Mouse (Mus musculus) stomach, embryonic 16.5 days (tissue): ENCODE measurements around the gene 1700020L24Rik. TPM values are rescaled to one million over a fixed set of nuclear protein-coding genes. Genes with fewer than 3 reads are reported as not detected.

Source experiments
- ATAC-seq: fragments of 200-750 bp; cut with Nextera tagmentation; 2 replicates; pipeline ENCODE4 v1.8.0; 2017; ENCODE audit warnings: moderate number of reproducible peaks, moderate TSS enrichment; ENCODE audit not compliant: insufficient read depth, low FRiP score
- H3K27ac ChIP-seq: fragments of 300-500 bp; sonication (generic); 2 replicates; pipeline ENCODE4 v1.5.1; 2014; ENCODE audit warnings: low read length
- H3K27me3 ChIP-seq: fragments of 300-500 bp; sonication (generic); 2 replicates; pipeline ENCODE4 v1.6.1; 2014; ENCODE audit warnings: low read length, control low read depth, mixed read lengths; ENCODE audit not compliant: control insufficient read depth, insufficient read depth
- H3K36me3 ChIP-seq: fragments of 300-500 bp; sonication (generic); 2 replicates; pipeline ENCODE4 v1.6.1; 2014; ENCODE audit warnings: low read length; ENCODE audit not compliant: control insufficient read depth, insufficient read depth
- H3K4me1 ChIP-seq: fragments of 300-500 bp; sonication (generic); 2 replicates; pipeline ENCODE4 v1.6.1; 2014; ENCODE audit warnings: low read length, control low read depth, mixed read lengths; ENCODE audit not compliant: control insufficient read depth, insufficient read depth
- H3K4me2 ChIP-seq: fragments of 300-500 bp; sonication (generic); 2 replicates; pipeline ENCODE4 v1.6.1; 2014; ENCODE audit warnings: low read depth, low read length, mixed read lengths
- H3K4me3 ChIP-seq: fragments of 300-500 bp; sonication (generic); replicated peaks from 2 replicates; pipeline ENCODE4 v1.5.1; 2014; ENCODE audit warnings: mild to moderate bottlenecking, low read length
- H3K9ac ChIP-seq: fragments of 300-500 bp; sonication (generic); 2 replicates; pipeline ENCODE4 v1.6.1; 2014; ENCODE audit warnings: low read length
- H3K9me3 ChIP-seq: fragments of 300-500 bp; sonication (generic); replicated peaks from 2 replicates; pipeline ENCODE4 v1.6.1; 2016; ENCODE audit warnings: low read length, control low read depth; ENCODE audit not compliant: control insufficient read depth
- WGBS: fragments of 180-500 bp; shearing (Covaris S2); extraction: QIAGEN DNeasy Blood & Tissue Kit; methylation state at CpG from one replicate; pipeline ENCODE4 v1.1.7; 2014; 5-methylcytosine and 5-hydroxymethylcytosine counted together
- polyA plus RNA-seq: library from polyadenylated mRNA; unstranded; fragments of >200 nt; fragmentation: Nextera tagmentation; extraction: Ambion mirVana; gene quantifications from 2 replicates; pipeline ENCODE4 v1.2.1, GENCODE M21; 2015

Gene 1700020L24Rik
- polyA plus RNA-seq, 1 experiment from 2014 or later, result 0.21 TPM

GRCm38 (mm10) chr11:83447612-83448011 lies 10.1 kb downstream of the 1700020L24Rik start:
- Histone ChIP-seq H3K9ac (peak overlapping the region; percentile 22), H3K9me3 (no peaks in the 10 kb centered on the region), H3K4me1 (peaks cover 30% of the 10 kb centered on the region), H3K36me3 (no peaks in the 10 kb centered on the region), H3K27ac (peak overlapping the region; percentile 15), H3K4me3 (no peak overlapping the region), H3K4me2 (no peak overlapping the region), H3K27me3 (peaks cover 29% of the 10 kb centered on the region; the same call in 1 of the 2 replicates)
- no peak for ATAC-seq
- WGBS, result 68% methylated on average over 10 of the region's 10 CpGs

- peaks cover 23% of the 10 kb centered on the region; the same call in 1 of the 2 replicates for H3K27me3 ChIP-seq
- H3K9me3 ChIP-seq, result no peaks in the 10 kb centered on the region
- peak; percentile 45; the same call in 1 of the 2 replicates for ATAC-seq
- 41% methylated on average over 16 of the region's 16 CpGs for WGBS
- H3K4me1 ChIP-seq, result peaks cover 30% of the 10 kb centered on the region
- no peak overlapping the region for H3K4me2 ChIP-seq
- H3K9ac ChIP-seq, result peak overlapping the region; percentile 22
- no peaks in the 10 kb centered on the region for H3K36me3 ChIP-seq
- peak overlapping the region; percentile 15 for H3K27ac ChIP-seq
- H3K4me3 ChIP-seq, result no peak overlapping the region
Observed at GRCm38 (mm10) chr11:83448021-83448926, 10.8 kb downstream of the 1700020L24Rik start.

GRCm38 (mm10) chr11:83448927-83449236 lies 11.4 kb downstream of the 1700020L24Rik start:
- no peak overlapping the region for H3K4me3 ChIP-seq
- no peaks in the 10 kb centered on the region for H3K36me3 ChIP-seq
- peaks cover 31% of the 10 kb centered on the region for H3K4me1 ChIP-seq
- peak; percentile 45; the same call in 1 of the 2 replicates for ATAC-seq
- H3K9ac ChIP-seq, result 0 out of 2 replicates have a peak overlapping the region, but pooled peaks have one; percentile 7
- no peaks in the 10 kb centered on the region for H3K9me3 ChIP-seq
- H3K27me3 ChIP-seq, result peaks cover 17% of the 10 kb centered on the region; the same call in 1 of the 2 replicates
- peak overlapping the region; percentile 15; the same call in 1 of the 2 replicates for H3K27ac ChIP-seq
- H3K4me2 ChIP-seq, result no peak overlapping the region

GRCm38 (mm10) chr11:83449298-83449697 lies 11.8 kb downstream of the 1700020L24Rik start:
- no peaks in the 10 kb centered on the region for H3K36me3 ChIP-seq
- no peak overlapping the region; the same call in 1 of the 2 replicates for H3K27ac ChIP-seq
- H3K9me3 ChIP-seq, result no peaks in the 10 kb centered on the region
- H3K4me1 ChIP-seq, result peaks cover 34% of the 10 kb centered on the region
- no peak for ATAC-seq
- H3K9ac ChIP-seq, result no peak overlapping the region
- peaks cover 14% of the 10 kb centered on the region; the same call in 1 of the 2 replicates for H3K27me3 ChIP-seq
- 34% methylated on average over 4 of the region's 4 CpGs for WGBS
- H3K4me2 ChIP-seq, result no peak overlapping the region
- no peak overlapping the region for H3K4me3 ChIP-seq

GRCm38 (mm10) chr11:83450550-83450949 lies 13.1 kb downstream of the 1700020L24Rik start:
- Histone ChIP-seq H3K27me3 (0 out of 2 replicates have a peak, but pooled peaks cover 4% of the 10 kb centered on the region), H3K4me1 (peaks cover 40% of the 10 kb centered on the region)

GRCm38 (mm10) chr11:83451281-83451680 lies 13.8 kb downstream of the 1700020L24Rik start:
- Histone ChIP-seq H3K9me3 (no peaks in the 10 kb centered on the region), H3K9ac (no peak overlapping the region), H3K27me3 (0 out of 2 replicates have a peak, but pooled peaks cover 3% of the 10 kb centered on the region), H3K36me3 (no peaks in the 10 kb centered on the region), H3K4me2 (no peak overlapping the region), H3K4me3 (no peak overlapping the region), H3K27ac (no peak overlapping the region), H3K4me1 (peaks cover 43% of the 10 kb centered on the region)
- no peak for ATAC-seq
- WGBS, result 82% methylated on average over 10 of the region's 10 CpGs

More at GRCm38 (mm10) chr11:83450550-83450949, 13.1 kb downstream of the 1700020L24Rik start:
- H3K4me3 ChIP-seq, result no peak overlapping the region
- H3K4me2 ChIP-seq, result no peak overlapping the region
- no peak overlapping the region for H3K9ac ChIP-seq
- H3K9me3 ChIP-seq, result no peaks in the 10 kb centered on the region
- WGBS, result 36% methylated on average over 1 of the region's 1 CpGs
- H3K36me3 ChIP-seq, result no peaks in the 10 kb centered on the region
- no peak for ATAC-seq
- no peak overlapping the region for H3K27ac ChIP-seq

GRCm38 (mm10) chr11:83454548-83454947 lies 17.1 kb downstream of the 1700020L24Rik start:
- WGBS, result 15% methylated on average over 4 of the region's 4 CpGs

GRCm38 (mm10) chr11:83455608-83456007 lies 18.1 kb downstream of the 1700020L24Rik start:
- H3K36me3 ChIP-seq, result no peaks in the 10 kb centered on the region
- no peak overlapping the region for H3K9ac ChIP-seq
- peak overlapping the region; percentile 9; the same call in 1 of the 2 replicates for H3K4me2 ChIP-seq
- no peaks in the 10 kb centered on the region for H3K27me3 ChIP-seq
- H3K4me1 ChIP-seq, result peaks cover 41% of the 10 kb centered on the region
- no peak overlapping the region for H3K4me3 ChIP-seq
- H3K9me3 ChIP-seq, result no peaks in the 10 kb centered on the region
- peak overlapping the region; percentile 88 for H3K27ac ChIP-seq
- ATAC-seq, result peak; percentile 46; the same call in 1 of the 2 replicates
- WGBS, result 55% methylated on average over 3 of the region's 3 CpGs

More at GRCm38 (mm10) chr11:83454548-83454947, 17.1 kb downstream of the 1700020L24Rik start:
- Histone ChIP-seq H3K4me2 (no peak overlapping the region), H3K27ac (peak overlapping the region; percentile 88), H3K27me3 (no peaks in the 10 kb centered on the region), H3K4me1 (peaks cover 41% of the 10 kb centered on the region), H3K9me3 (no peaks in the 10 kb centered on the region), H3K9ac (no peak overlapping the region), H3K36me3 (no peaks in the 10 kb centered on the region), H3K4me3 (no peak overlapping the region)
- ATAC-seq, result peak; percentile 70; the same call in 1 of the 2 replicates

GRCm38 (mm10) chr11:83457257-83457656 lies 19.8 kb downstream of the 1700020L24Rik start:
- H3K4me2 ChIP-seq, result no peak overlapping the region
- no peaks in the 10 kb centered on the region; the same call in 1 of the 2 replicates for H3K27me3 ChIP-seq
- H3K36me3 ChIP-seq, result no peaks in the 10 kb centered on the region
- H3K27ac ChIP-seq, result peak overlapping the region; percentile 82
- peaks cover 41% of the 10 kb centered on the region for H3K4me1 ChIP-seq
- H3K9me3 ChIP-seq, result no peaks in the 10 kb centered on the region
- H3K4me3 ChIP-seq, result no peak overlapping the region
- peak overlapping the region; percentile 14; the same call in 1 of the 2 replicates for H3K9ac ChIP-seq
- no peak for ATAC-seq
- 47% methylated on average over 7 of the region's 7 CpGs for WGBS
